Mouse (Mus musculus): ENCODE results near the gene Vmn2r18. TPM values are rescaled to one million over a fixed set of nuclear protein-coding genes. Genes with fewer than 3 reads are reported as not detected.

The Vmn2r18 gene
- not detected in 4 replicates for total RNA-seq (2023)

GRCm38 (mm10) chr5:151605921-151606320 is at the start of gene Vmn2r18:
TSS of gene Vmn2r18 (minus strand) at chr5:151606021.

DNA sequence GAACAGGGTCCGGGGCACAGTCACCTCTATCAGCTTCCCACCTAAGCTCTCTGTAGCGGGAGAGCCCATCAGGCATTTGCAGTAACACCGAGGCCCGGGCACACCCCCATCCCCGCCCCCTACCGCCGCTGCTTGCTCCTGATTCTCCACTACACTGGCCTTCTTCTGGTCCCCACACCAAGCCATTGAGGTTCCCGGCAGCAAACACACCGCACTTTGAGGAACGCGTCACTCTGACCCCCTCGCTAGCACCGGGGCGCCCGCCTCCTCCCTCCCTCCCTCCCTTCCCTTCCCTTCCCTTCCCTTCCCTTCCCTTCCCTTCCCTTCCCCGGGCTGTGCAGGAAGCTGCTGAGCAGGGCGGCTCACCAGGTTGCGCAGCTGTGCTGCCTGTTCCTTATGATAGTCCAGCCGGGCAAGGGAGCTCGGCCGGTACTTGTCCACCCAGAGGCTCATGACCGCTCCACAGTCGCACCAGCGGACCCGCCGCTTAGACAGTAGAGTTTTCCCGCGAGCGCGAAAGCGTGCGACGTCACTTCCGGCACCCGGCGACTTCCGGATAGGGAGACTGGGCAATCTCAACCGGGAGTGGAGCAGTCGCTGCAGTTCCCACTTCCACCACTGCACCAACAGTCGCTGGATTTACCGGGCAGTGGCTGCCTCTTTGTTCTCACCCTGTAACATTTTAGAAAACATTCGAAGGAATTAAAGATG is 45.0 kb upstream of the Vmn2r18 start, which contains the start of gene Rfc3:
Gene Rfc3, minus strand, starts transcription at position 543 of the 711 bp plus-strand sequence.

Other genes starting within 250 kb of the Vmn2r18 start
- gene Gm42906, start 177.9 kb downstream of the Vmn2r18 start, total RNA-seq (2023): not detected in 4 replicates
- gene Rfc3, start 45.2 kb upstream of the Vmn2r18 start, total RNA-seq (2023): 28.8 to 32.9 TPM (median 30.6 TPM) in 4 replicates

Data from B cell, adult 62 days (primary cell).